Mouse (Mus musculus): Measurements from ENCODE around the gene Alpl. TPM values are rescaled to one million over a fixed set of nuclear protein-coding genes. Genes with fewer than 3 reads are reported as not detected.

Alpl gene
- total and polyA plus RNA-seq, 3 experiments = 62.9 to 164 (median 115) TPM

DNA sequence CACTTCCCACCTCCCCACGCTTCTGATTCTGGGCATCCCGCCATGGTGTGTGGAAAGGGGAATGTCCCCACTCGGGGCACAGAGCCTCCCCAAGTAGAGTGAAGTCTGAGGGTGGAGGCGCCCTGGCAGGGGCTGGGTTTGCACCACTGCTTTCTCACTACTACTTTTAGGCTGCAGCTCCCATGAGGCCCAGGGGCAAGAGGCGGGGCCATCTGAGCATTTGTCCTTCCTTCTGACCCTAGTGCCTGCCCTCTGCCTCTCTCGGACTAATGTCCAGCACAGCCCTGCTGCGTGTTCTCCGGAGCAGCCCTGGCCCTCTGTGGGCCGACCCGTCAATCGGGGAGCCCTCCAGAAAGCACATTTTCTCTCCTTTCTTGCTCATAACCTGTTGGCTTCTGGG, 72.0 kb downstream of the Alpl start:
- peak; percentile 36; the same call in 1 of the 2 replicates for TF ChIP-seq POLR2A (IDR thresholded peaks at IDR 0.05; ENCODE audit: low read depth, low read length)
- TF ChIP-seq RCOR1 (conservative IDR thresholded peaks at IDR 0.05; ENCODE audit: low read depth, low read length) = no peak
- in situ Hi-C loops (cut with MboI; ENCODE audit: low pct_ligation_motif_present, low pct_unique_long_range_greater_than_20kb, low sequenced_read_pairs) (no loop called here), dilution Hi-C loops (cut with MboI; ENCODE audit: extremely low pct_ligation_motif_present, extremely low pct_unique_long_range_greater_than_20kb, low sequenced_read_pairs) (no loop called here)
- Histone ChIP-seq H3K4me1 (ENCODE audit: control insufficient read depth in 1 of 2, insufficient read depth in 2 of 2) (peaks cover 15 to 65% of the 10 kb centered on the region in 2 experiments), H3K79me2 (replicated peaks; ENCODE audit: control insufficient read depth, extremely low read depth, insufficient read depth, poor library complexity, severe bottlenecking) (no peaks in the 10 kb centered on the region), H3K36me3 (replicated peaks in 1 of 2; ENCODE audit: control insufficient read depth in 1 of 2, insufficient read depth in 1 of 2, low read length in 1 of 2) (peaks cover 0 to 20% of the 10 kb centered on the region in 2 experiments), H3K9me3 (replicated peaks; ENCODE audit: low read length) (no peaks in the 10 kb centered on the region), H3K9ac (ENCODE audit: insufficient read depth, low read depth) (peak overlapping the region; percentile 30; the same call in 1 of the 2 replicates), H3K27me3 (replicated peaks) (no peaks in the 10 kb centered on the region), H3K27ac (ENCODE audit: insufficient read depth, low read depth) (no peak overlapping the region), H3K4me3 (replicated peaks in 1 of 3; ENCODE audit: low read depth in 2 of 3, low read length in 2 of 3, poor library complexity in 1 of 3) (peak overlapping the region; percentile 18 to 47 (median 45)), H3K4me2 (ENCODE audit: insufficient read depth, low read depth, poor library complexity, severe bottlenecking) (peak overlapping the region; percentile 27; the same call in 1 of the 2 replicates)
- peak; percentile 56 for DNase-seq (ENCODE audit: extremely low read depth)

DNA sequence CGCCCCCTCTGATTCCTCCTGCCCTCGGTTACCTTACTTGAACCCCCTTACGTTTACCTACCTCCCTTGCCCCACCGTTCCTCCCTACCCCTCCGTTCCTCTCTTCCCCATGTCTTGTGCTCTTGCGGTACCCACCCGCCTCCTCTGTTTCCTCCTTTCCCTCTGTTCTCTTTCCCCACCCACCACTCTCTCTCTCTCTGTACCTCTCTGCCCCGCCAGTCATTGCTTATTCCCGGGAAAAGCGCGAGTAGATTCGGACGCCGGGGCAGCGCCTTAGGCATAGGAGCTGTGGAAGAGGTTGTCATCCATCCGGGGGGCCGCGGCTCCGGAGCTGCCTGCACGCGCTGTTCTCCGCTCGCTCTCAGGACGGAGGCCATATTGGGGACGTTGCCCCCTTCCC, 72.7 kb downstream of the Alpl start:
- Histone ChIP-seq H3K27ac (ENCODE audit: insufficient read depth, low read depth) (no peak overlapping the region), H3K36me3 (replicated peaks in 1 of 2; ENCODE audit: control insufficient read depth in 1 of 2, insufficient read depth in 1 of 2, low read length in 1 of 2) (peaks cover 0 to 16% of the 10 kb centered on the region in 2 experiments), H3K4me1 (ENCODE audit: control insufficient read depth in 1 of 2, insufficient read depth in 2 of 2) (peaks cover 20 to 71% of the 10 kb centered on the region in 2 experiments), H3K79me2 (replicated peaks; ENCODE audit: control insufficient read depth, extremely low read depth, insufficient read depth, poor library complexity, severe bottlenecking) (no peaks in the 10 kb centered on the region), H3K27me3 (replicated peaks) (no peaks in the 10 kb centered on the region), H3K4me2 (ENCODE audit: insufficient read depth, low read depth, poor library complexity, severe bottlenecking) (no peak overlapping the region), H3K4me3 (replicated peaks in 1 of 3; ENCODE audit: low read depth in 2 of 3, low read length in 2 of 3, poor library complexity in 1 of 3) (no peak overlapping the region), H3K9me3 (replicated peaks; ENCODE audit: low read length) (no peaks in the 10 kb centered on the region), H3K9ac (ENCODE audit: insufficient read depth, low read depth) (no peak overlapping the region)
- dilution Hi-C loops (cut with MboI; ENCODE audit: extremely low pct_ligation_motif_present, extremely low pct_unique_long_range_greater_than_20kb, low sequenced_read_pairs) = no loop called here
- no peak for TF ChIP-seq ZKSCAN1 (IDR thresholded peaks at IDR 0.05; ENCODE audit: borderline replicate concordance, low read depth, low read length)
- no peak for TF ChIP-seq ELF1 (IDR thresholded peaks at IDR 0.05; ENCODE audit: low read depth, low read length)
- TF ChIP-seq KAT2A (IDR thresholded peaks at IDR 0.05; ENCODE audit: insufficient replicate concordance, low read length) = no peak
- no peak for TF ChIP-seq MAZ (IDR thresholded peaks at IDR 0.05; ENCODE audit: low read depth, low read length)
- no peak for TF ChIP-seq MEF2A (IDR thresholded peaks at IDR 0.05; ENCODE audit: borderline replicate concordance, low read depth, low read length)
- TF ChIP-seq ZMIZ1 (IDR thresholded peaks at IDR 0.05; ENCODE audit: low read depth, low read length) = no peak
- no peak for TF ChIP-seq PAX5 (IDR thresholded peaks at IDR 0.05; ENCODE audit: low read length)
- TF ChIP-seq EP300 (IDR thresholded peaks at IDR 0.05; ENCODE audit: low read length) = no peak
- TF ChIP-seq E2F4 (IDR thresholded peaks at IDR 0.05; ENCODE audit: insufficient replicate concordance, low read depth, low read length) = no peak
- TF ChIP-seq SIN3A (IDR thresholded peaks at IDR 0.05; ENCODE audit: low read length) = no peak
- no peak for TF ChIP-seq MAFK (IDR thresholded peaks at IDR 0.05; ENCODE audit: insufficient replicate concordance, low read length)
- no peak for TF ChIP-seq USF1 (IDR thresholded peaks at IDR 0.05; ENCODE audit: low read depth, low read length)
- TF ChIP-seq ZNF384 (IDR thresholded peaks at IDR 0.05; ENCODE audit: low read depth, low read length) = no peak
- TF ChIP-seq IRF4 (IDR thresholded peaks at IDR 0.05; ENCODE audit: low read depth, low read length) = no peak
- TF ChIP-seq MAX (IDR thresholded peaks at IDR 0.05; ENCODE audit: low read length) = no peak
- TF ChIP-seq JUND (conservative IDR thresholded peaks at IDR 0.05; ENCODE audit: low read depth, low read length) = no peak
- no peak for TF ChIP-seq ETS1 (conservative IDR thresholded peaks at IDR 0.05; ENCODE audit: low read depth, low read length)
- no peak for TF ChIP-seq GABPA (IDR thresholded peaks at IDR 0.05; ENCODE audit: insufficient replicate concordance, low read depth, low read length)
- in situ Hi-C loops (cut with MboI; ENCODE audit: low pct_ligation_motif_present, low pct_unique_long_range_greater_than_20kb, low sequenced_read_pairs) = no loop called here
- DNase-seq (ENCODE audit: extremely low read depth) = no peak

Measured in CH12.LX (cell line).